Mouse (Mus musculus) myocyte (in vitro differentiated cells): ENCODE results near the gene Msrb3. TPM values are rescaled to one million over a fixed set of nuclear protein-coding genes. Genes with fewer than 3 reads are reported as not detected.

Experiments
- H3K27me3 ChIP-seq: one replicate; pipeline ENCODE4 v1.6.1; 2011; ENCODE audit not compliant: control insufficient read depth, insufficient read depth, insufficient read length
- H3K36me3 ChIP-seq: one replicate; pipeline ENCODE4 v1.6.1; 2011; ENCODE audit not compliant: control insufficient read depth, insufficient read depth
- H3K4me2 ChIP-seq: one replicate; pipeline ENCODE4 v1.6.1; 2011; ENCODE audit warnings: low read depth, control low read depth
- H3K4me3 ChIP-seq: one replicate; pipeline ENCODE4 v1.5.1; 2011; ENCODE audit warnings: mild to moderate bottlenecking, control low read depth, moderate library complexity
- H3K79me2 ChIP-seq: one replicate; pipeline ENCODE4 v1.6.1; 2011; ENCODE audit not compliant: control insufficient read depth, insufficient read depth
- H3ac ChIP-seq: one replicate; pipeline ENCODE4 v1.6.1; 2011; ENCODE audit not compliant: control insufficient read depth, insufficient read length
- E2F4 ChIP-seq: IDR thresholded peaks from one replicate; pipeline ENCODE4 v1.6.1; 2011; ENCODE audit warnings: mild to moderate bottlenecking, control low read depth, moderate library complexity; ENCODE audit not compliant: insufficient read depth
- MYOD1 ChIP-seq, 3 experiments: IDR thresholded peaks; one replicate each; pipeline ENCODE4 v1.6.1; 2011; ENCODE audit warnings: control low read depth in 2 of 3, low read depth in 2 of 3, mild to moderate bottlenecking in 2 of 3, moderate library complexity in 1 of 3; ENCODE audit not compliant: insufficient read length in 2 of 3, control insufficient read depth in 1 of 3
- REST ChIP-seq: IDR thresholded peaks from one replicate; pipeline ENCODE4 v1.6.1; 2011; ENCODE audit warnings: mild to moderate bottlenecking, control low read depth, moderate library complexity; ENCODE audit not compliant: insufficient read depth, insufficient read length
- SRF ChIP-seq: IDR thresholded peaks from one replicate; pipeline ENCODE4 v1.6.1; 2011; ENCODE audit warnings: low read depth; ENCODE audit not compliant: control insufficient read depth, insufficient read length
- TCF12 ChIP-seq: IDR thresholded peaks from one replicate; pipeline ENCODE4 v1.6.1; 2011; ENCODE audit warnings: mild to moderate bottlenecking, control low read depth; ENCODE audit not compliant: poor library complexity, insufficient read depth, severe bottlenecking
- polyA plus RNA-seq: library from polyadenylated mRNA; unstranded; fragments of >200 nt; fragmentation: generic; extraction: Trizol; gene quantifications from one replicate; pipeline ENCODE4 v1.2.1, GENCODE M21; 2012; ENCODE audit warnings: missing spikeins

Msrb3 gene
- polyA plus RNA-seq, 1 experiment = 8.5 TPM

GRCm38 (mm10) chr10:120734364-120734763, 164.5 kb downstream of the Msrb3 start:
- no peak overlapping the region for H3K4me3 ChIP-seq
- no peak for TF ChIP-seq REST
- no peak for TF ChIP-seq MYOD1 (IDR thresholded peaks at IDR 0.05; ENCODE audit: control insufficient read depth in 1 of 3, insufficient read length in 2 of 3, low read depth in 2 of 3)
- TF ChIP-seq E2F4 = no peak
- no peak for TF ChIP-seq SRF
- TF ChIP-seq TCF12 = no peak
- no peaks in the 10 kb centered on the region for H3K27me3 ChIP-seq
- H3K4me2 ChIP-seq = no peak overlapping the region
- no peak overlapping the region for H3ac ChIP-seq
- no peaks in the 10 kb centered on the region for H3K79me2 ChIP-seq
- no peaks in the 10 kb centered on the region for H3K36me3 ChIP-seq

Other genes with a start within 250 kb of the Msrb3 start
- 4.2 TPM for gene Lemd3, start 80.2 kb upstream of the Msrb3 start, polyA plus RNA-seq
- 0.08 TPM for gene Wif1, start 134.9 kb upstream of the Msrb3 start, polyA plus RNA-seq